Mouse (Mus musculus): Measurements from ENCODE around the gene Exosc6. TPM values are rescaled to one million over a fixed set of nuclear protein-coding genes. Genes with fewer than 3 reads are reported as not detected.
"Not testable (repeated sequence)": the region's sequence is repeated elsewhere in the genome, so short reads cannot be mapped to it uniquely, and the experiment has no call there.

Exosc6 gene
- not detected for total RNA-seq (2021)

DNA sequence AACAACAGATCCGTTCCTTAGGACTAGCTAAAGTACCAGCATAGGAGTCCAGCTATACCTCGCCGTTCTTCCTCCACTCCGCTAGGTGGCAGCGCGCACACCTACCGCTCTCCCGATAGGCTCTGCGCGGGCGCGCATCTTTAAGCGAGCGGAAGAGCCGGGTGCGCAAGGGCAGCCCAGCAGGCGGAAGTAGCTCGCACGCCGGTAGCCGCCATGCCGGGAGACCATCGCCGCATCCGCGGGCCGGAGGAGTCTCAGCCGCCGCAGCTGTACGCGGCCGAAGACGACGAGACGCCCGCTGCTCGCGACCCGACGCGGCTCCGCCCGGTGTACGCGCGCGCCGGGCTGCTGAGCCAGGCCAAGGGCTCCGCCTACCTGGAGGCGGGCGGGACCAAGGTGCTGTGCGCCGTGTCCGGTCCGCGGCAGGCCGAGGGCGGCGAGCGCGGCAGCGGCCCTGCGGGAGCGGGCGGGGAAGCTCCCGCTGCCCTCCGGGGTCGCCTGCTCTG is at the start of gene Exosc6:
Gene Exosc6 (plus strand): TSS at position 182 of the 506 bp plus-strand sequence.
- intact Hi-C loops (cut with DNase I), result no loop called here
- peak; percentile 91 to 94 for DNase-seq (ENCODE audit: low spot score in 2 of 2)

DNA sequence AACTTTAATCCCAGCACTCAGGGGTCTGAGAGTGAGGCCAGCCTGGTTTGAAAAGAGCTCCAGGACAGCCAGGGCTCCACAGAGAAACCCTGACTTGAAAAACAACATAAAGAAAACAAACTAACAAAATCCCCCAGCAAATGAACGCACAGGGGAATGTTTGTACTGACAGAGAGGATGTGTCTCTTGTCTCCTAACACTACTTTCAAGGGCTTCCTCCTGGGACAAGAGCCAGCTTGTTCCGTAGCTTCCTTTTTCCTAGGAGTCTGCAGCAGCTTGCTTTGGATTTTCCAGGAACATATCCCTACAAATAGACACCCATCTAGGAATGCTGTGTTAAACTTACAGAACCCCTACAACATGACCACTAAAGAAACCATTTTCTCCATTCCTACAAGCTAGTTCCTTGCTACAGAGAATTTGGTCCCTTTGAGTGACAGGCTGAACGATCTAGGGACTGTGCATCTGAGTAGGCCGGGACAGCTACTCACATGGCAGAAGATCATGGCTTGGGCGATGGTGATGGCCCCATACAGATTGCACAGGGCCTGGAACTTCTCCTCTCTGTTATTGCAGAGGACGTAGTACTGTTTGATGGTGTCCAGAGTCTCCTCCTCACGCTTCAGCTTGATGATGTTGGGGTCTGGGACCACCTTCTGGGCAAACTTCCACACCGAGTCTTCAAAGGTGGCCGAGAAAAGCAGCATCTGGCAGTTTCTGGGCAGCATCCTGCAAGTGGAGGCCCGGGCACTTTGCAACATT is 45.7 kb upstream of the Exosc6 start:
- intact Hi-C loops (cut with DNase I); DNase-seq (ENCODE audit: low spot score in 2 of 2): not testable (repeated sequence)

DNA sequence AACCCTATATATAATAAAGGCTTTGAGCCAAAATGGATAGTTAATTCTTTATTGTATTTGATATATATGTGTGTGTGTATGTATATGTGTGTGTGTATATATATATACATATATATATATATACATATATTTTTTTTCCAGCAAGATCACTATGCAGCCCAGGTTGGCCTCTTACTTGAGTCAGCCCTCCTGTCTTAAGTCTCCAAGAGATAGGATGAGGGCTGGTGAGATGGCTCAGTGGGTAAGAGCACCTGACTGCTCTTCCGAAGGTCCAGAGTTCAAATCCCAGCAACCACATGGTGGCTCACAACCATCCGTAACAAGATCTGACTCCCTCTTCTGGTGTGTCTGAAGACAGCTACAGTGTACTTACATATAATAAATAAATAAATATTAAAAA is 29.5 kb upstream of the Exosc6 start:
- DNase-seq (ENCODE audit: low spot score in 2 of 2); intact Hi-C loops (cut with DNase I): not testable (repeated sequence)

DNA sequence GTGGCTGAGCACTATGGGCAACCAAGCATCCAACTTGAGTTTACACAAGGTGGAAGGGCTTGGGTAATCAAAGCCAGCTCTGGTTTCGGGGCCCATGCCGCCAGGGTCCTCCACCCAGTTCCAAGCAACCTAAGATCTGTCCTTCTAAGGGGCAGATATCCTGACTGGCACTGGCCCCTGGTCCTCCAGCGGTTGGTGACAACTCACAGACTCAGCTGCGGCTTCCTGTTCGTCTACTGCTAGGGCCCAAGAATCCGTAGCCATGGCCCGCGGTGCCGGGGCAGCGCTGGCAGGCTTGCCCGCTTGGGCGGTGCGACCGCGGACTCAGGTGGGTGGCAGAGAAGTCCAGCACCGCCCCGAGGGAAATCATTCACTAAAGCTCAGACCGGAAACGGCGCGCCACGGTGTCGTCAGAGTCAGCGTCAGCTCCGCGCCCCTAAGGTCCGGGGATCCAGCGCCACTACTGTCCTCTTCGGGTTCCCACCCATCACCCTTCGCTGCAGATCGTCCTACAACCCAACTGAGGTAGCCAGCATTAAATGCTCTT is 28.7 kb upstream of the Exosc6 start:
- intact Hi-C loops (cut with DNase I), result no loop called here

DNA sequence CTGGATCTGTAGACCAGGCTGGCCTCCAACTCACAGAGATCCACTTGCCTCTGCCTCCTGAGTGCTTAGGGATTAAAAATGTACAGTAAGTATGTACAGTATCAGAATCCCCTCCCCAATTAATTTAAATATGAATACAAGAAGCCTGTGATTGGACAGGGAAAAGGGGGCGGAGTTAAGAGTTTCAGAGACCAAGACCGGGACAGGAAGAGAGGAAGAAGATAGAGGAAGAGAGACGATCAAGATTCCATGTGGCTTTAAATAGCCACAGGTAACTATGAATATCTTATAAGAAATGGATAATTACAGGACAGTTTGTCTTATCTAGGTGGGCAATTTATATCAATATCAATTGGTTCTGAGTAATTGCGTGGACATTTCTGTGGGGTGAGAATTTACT is 26.6 kb upstream of the Exosc6 start:
- DNase-seq (ENCODE audit: low spot score in 2 of 2), result no peak
- intact Hi-C loops (cut with DNase I), result no loop called here

More for the DNA sequence above, 28.7 kb upstream of the Exosc6 start:
- DNase-seq (ENCODE audit: low spot score in 2 of 2), result peak; percentile 92 to 93

DNA sequence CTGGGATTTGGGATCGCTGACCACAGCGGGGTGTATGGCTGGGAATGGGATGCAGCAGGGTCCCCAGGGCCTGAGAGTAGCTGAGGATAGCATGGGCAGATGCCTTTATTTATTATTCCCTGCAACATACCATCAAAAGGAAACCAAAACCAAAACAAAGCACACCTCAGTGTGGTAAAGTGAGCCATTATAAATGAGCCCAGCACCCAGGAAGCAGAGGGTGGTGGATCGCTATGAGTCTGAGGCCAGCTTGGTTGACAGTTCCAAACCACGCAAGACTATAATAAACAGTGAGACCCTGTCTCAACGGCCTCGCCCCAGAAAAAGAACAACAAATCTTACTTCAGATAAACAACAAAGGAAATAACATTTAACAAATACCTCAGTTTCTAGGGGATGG is 26.1 kb upstream of the Exosc6 start:
- intact Hi-C loops (cut with DNase I), result no loop called here
- no peak for DNase-seq (ENCODE audit: low spot score in 2 of 2)

DNA sequence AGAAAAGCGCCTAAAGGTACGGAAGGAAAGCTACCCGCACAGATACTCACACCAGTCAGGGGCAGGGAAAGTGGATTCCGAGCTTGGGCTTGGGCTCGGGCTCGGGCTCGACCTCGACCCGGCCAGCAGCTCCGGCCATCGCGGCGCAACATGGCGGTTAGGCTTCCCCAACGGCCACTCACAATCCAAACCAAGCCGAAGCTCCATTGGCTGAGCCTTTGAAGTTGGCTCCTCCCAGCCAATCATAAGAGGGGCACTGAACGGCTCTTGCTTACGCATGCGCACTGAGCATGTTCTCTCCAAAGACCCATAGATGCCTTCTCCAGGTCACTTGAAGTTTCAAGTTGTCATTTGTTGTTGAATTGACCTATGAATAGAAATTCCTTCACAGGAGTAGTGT is 24.6 kb upstream of the Exosc6 start, which contains the start of gene Ddx19b:
Gene Ddx19b (minus strand): TSS at position 180 of the 400 bp plus-strand sequence.
- intact Hi-C loops (cut with DNase I), result no loop called here
- no peak for DNase-seq (ENCODE audit: low spot score in 2 of 2)

DNA sequence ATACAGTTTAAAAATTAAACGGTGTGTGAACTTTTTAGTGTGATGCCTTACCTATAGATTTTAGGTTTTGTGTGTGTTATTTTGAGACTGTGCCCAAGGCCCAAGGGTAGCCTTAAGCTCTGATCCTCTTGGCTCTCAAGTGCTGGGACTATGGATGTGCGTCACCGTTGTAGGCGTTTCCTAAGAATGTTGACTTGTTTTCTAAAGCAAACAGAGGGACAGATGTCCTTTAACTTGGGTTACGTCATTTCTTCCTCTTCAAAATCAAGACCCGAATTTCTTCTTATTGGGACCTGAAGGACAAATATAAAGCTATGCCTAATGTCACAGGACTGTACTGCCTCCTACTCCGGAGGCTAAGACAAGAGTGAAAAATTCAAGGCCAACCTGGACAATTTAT is 23.2 kb upstream of the Exosc6 start, which contains the start of gene Aars:
Gene Aars (plus strand): TSS at position 229 of the 400 bp plus-strand sequence.
- DNase-seq (ENCODE audit: low spot score in 2 of 2), result no peak
- intact Hi-C loops (cut with DNase I), result no loop called here

DNA sequence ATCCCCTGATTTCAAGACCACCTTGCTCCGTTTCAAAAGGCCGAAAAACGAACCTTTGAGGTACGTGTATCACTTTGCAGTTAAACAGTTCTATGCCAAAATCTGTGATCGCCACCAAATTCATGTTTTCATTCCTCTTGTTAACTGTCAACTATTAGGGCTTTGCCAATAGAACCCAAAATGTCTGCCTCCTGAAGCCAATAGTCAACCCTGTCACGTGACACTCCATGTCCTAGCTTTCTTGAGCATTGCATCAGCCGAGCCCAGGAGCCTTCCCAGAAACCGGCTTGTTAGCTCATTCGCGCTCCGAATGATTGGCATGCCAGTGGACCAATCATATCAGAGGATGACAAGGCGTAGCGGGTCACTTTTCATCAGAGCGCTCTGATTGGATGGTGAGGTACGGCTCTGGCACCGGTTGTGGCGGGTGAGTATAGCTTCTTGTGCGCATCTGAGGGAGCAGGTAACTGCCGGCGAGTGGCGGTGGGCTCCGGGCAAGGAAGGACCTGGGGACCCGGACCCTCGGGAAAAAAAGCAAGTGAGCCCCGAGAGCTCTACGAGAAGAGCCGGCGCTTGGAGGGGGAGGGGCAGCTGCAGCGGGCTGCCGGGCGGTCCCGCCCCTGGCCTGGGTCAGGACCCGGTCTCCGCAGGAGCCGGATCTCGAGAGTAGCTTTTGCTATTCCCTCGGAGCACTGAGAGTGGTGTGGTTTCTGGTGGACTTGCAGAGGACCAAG is 22.5 kb upstream of the Exosc6 start:
- intact Hi-C loops (cut with DNase I), result no loop called here
- peak; percentile 97 to 99 for DNase-seq (ENCODE audit: low spot score in 2 of 2)

DNA sequence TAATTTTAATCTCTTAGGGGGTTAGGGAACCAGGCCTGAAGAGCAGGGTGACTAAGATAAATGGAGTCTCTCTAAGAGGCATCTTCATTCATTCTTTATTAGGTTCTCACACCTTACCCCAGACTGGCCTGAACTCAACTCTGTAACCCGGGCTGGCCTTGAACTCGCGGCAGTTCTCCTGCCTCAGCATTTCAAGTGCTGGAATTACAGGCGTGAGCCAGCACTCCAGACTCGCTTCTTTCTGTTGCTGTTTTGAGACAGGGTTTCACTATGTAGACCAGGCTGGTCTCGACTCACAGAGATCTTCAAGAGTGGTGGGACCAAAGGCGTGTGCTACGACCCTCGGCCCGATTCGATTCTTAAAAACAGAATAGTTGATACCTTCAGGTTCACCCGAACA is 21.9 kb upstream of the Exosc6 start:
- no peak for DNase-seq (ENCODE audit: low spot score in 2 of 2)
- intact Hi-C loops (cut with DNase I), result no loop called here

DNA sequence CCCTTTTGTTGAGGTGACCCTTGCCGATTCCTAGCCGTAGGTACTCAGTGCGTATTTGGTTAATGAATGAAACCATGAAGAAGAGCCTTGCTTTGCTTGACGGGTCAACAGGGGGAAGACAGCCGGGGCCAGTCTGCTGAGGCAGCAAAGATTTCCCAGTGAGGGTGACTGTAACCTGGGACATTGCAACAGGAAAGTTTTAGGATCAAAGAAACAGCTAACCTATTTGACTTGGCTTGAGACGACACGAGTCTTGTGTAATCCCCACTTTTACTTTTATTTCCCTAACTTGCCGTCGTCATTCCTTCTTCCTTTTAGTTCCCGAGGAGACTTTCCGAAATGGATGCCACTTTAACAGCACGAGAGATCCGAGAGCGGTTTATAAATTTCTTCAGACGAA is 19.5 kb upstream of the Exosc6 start:
- intact Hi-C loops (cut with DNase I), result no loop called here
- no peak for DNase-seq (ENCODE audit: low spot score in 2 of 2)

DNA sequence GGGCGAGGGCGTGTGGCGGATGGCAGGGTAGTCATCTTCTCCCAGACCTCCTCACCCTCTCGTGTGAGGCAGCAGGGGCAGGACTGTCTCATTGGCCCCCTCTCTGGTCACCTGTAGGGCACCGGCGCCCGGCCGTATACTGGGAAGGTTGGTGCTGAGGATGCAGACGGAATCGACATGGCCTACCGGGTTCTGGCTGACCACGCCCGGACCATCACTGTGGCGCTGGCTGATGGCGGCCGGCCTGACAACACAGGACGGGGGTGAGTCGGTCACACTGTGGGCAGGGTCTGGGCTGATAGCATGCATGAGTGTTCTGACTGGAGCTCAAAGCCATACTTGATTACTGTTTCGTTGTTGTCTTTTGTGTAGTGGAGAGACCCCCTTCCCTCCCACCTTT is 13.6 kb upstream of the Exosc6 start:
- intact Hi-C loops (cut with DNase I), result no loop called here

DNA sequence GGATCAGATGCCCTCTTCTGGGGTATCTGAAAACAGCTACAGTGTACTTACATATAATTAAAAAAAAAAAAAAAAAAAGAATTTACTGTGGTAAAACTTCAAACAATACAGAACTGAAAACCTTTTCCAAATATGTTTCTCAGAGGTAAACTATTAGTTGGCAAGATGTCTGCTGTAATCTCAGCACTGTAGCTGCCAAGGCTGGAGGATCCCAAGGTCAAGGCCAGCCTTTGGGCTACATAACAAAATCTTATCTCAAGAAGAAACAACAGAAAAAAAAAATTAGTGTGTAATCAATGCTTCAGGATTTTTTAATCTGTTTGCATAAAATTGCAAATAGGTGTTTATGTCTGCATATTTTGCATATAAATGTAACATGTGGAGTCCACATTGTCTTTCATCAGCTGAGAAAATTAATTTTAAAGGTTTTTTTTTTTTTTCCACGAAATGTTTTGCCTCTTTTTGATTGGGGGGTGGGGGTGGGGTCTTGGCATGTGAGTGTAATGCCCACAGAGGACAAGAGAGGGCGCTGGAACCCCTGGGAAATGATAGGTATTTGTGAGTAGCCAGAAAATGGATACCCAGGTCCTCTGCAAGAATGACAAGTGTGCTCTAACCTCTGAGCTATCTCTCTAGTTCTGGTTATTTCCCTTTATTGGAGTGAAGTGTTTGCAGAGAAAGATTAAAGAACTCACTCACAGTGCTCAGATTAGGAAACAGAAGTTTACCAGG is 12.0 kb upstream of the Exosc6 start:
- DNase-seq (ENCODE audit: low spot score in 2 of 2), result no peak
- intact Hi-C loops (cut with DNase I), result no loop called here

More for the DNA sequence above, 13.6 kb upstream of the Exosc6 start:
- DNase-seq (ENCODE audit: low spot score in 2 of 2), result no peak

DNA sequence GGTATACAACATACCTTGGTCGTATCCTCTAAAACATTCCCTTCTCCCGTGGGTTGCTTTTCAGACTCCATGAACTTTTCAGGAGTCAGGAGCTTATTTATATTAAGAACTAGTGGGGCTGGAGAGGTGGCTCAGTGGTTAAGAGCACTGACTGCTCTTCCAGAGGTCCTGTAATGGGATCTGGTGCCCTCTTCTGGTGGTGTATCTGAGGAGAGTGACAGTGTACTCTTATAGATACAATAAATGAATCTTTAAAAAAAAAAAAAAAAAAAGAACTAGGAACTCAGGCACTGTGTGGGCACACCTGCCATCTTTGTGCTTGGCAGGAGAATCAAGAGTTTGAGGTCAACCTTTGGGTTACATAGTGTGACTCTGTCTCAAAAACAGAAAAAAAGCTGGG is 7.4 kb upstream of the Exosc6 start:
- DNase-seq (ENCODE audit: low spot score in 2 of 2), result no peak
- intact Hi-C loops (cut with DNase I), result no loop called here

DNA sequence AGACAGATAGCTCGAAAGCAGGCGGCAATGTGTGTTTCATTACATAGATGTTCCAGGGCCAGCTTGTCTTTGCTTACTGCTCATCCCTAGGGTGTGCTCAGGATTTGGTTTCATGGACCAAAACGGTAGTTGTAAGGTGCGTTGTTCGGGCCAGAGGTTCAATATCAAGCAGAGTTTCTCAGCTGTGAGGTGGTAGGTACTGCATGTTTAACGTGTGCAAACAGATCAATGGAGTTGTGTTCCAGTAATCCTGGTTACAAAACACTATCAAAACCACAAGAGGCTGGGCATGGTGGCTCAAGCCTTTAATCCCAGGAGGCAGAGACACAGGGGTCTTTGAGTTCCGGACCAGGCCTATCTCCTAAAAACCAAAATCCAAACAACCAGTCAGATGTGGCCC is 7.0 kb upstream of the Exosc6 start:
- intact Hi-C loops (cut with DNase I), result no loop called here
- DNase-seq (ENCODE audit: low spot score in 2 of 2), result no peak

DNA sequence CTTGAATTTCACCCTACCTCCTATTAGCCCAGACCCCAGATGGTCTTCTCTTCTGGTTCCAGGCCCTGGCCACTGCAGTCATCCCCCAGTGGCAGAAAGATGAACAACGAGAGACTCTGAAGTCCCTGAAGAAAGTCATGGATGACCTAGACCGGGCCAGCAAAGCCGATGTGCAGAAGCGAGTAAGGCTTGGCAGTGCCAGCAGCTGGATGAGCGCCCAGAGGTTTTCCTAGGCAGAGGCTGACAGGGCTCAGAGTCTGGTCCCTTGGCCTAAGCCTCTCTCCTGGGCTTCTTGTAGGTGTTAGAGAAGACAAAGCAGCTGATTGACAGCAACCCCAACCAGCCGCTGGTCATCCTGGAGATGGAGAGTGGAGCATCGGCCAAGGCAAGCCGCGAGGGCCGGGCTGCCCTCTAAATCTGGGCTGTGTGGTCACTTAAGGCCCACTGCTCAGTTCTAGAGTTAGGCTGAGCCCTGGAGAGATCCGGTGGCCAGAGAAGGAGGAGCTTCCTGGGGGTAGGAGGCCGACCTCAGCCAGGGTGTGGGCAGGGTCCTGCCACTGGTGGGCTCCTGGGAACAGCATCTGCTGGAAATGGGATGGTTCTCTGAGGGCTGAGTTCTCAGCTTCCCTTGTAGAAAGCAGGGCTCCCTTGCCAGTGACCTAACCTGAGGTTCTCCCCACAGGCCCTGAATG is 2.2 kb upstream of the Exosc6 start:
- DNase-seq (ENCODE audit: low spot score in 2 of 2), result no peak
- intact Hi-C loops (cut with DNase I), result no loop called here

DNA sequence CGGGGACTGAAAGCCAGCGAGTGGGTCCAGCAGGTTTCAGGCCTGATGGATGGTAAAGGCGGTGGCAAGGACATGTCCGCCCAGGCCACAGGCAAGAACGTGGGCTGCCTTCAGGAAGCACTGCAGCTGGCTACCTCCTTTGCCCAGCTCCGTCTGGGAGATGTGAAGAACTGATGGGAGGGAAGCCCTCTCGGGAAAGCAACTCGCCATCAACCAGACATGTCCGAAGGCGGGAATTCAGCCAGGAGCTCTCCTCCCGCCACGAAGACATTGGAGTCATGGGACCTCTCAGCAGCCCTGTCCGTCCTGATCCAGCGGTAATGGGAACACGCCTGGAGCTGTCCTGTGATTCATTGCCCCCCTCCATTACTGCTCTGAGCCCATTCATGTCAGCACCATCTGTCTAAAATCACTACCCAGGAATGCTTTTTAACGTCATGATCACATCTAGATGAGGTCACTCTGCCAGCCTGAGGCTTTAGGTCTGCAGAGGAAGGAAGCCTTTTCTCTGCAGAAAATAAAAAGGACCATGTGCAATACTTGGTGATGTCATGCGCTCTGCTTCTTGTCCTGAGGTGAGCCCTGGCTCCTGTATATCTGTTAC is 1.0 kb upstream of the Exosc6 start:
- intact Hi-C loops (cut with DNase I), result no loop called here
- DNase-seq (ENCODE audit: low spot score in 2 of 2), result no peak

DNA sequence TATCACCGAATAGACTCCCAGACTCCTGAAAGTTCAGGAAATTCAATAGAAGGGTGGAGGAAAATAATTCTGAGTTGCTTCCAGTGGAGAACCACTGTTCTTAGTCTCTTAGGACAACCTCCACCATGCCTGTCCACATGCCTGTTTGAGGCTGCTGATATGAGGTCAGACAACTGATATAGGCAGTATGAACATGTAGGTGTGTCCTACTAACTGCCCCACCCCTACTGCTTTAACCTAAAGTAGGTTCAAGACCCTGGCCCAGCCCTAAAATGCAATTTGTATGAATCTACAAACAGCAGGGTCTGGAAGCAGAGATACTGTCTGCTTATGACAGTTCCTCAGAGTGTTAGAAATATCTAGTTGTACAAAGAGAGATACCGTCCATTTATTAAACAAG is 478 bp upstream of the Exosc6 start:
- no peak for DNase-seq (ENCODE audit: low spot score in 2 of 2)
- intact Hi-C loops (cut with DNase I), result no loop called here

Data from left cerebral cortex, postnatal 36 days (tissue).